Mouse (Mus musculus) monocyte, adult 59 days (primary cell): ENCODE measurements around the gene Lrrc23. TPM values are rescaled to one million over a fixed set of nuclear protein-coding genes. Genes with fewer than 3 reads are reported as not detected.

ENCODE experiments used
- total RNA-seq, 2 experiments: library from RNA; stranded (reverse); gene quantifications; one replicate each; pipeline ENCODE4 v1.2.4; 2023

Gene Lrrc23
- total RNA-seq, result not detected

DNA sequence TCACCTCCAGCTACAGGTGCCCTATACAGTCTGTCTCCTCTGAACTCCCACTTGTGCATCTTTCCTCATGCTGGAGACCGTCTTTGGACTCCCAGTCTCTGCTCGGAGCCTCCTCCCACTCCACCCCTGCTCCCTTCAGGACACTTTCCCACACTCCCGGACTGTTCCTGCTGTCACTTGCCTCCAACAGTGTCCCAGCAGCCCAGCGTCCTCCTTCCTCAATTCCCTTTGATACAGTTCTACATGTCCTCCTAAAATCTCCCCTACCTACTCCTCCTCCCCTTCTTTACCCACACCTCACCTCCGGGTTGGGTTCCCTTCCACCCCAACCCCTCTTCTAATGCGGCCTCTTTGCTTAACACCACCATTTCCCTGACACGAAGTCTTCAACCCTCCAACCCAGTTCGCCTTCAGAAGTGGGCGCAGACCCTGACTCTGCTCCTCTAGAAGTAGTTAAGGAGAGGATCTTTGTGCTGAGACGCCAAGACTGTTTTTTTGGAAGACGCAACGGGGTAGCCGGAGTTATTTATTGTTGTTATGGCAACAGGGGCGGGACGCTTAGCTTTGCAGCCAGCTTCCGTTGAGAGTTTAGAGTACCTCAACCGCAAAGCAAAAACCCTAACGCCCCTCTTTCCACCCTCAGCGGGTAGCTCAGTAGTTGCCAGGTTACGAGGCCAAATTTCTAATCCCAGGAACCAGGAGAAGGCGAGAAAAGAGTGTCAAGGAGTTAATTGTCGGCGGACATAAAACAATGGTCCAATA is at the start of gene Lrrc23:
TSS of gene Lrrc23 (minus strand) at position 506 of the 762 bp plus-strand sequence.

DNA sequence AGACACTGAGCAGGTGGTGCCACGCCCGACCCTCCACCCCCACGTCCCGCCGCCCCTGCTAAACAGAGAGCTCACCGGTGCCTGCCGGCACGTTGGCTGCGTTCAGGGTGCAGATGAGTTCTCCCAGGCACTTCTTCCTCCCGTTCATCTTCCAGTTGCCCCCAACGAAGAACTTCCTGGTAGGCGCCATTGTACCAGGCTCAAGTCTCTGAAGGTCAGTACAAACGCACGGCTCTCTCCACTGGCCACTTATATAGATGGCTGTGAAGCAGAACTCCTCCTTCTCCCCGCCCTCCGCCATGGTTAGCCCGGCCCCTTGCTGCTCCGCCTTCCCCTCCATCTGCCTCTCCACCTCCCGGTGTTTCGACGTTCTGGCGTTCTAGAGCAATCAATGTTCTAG is 34.4 kb upstream of the Lrrc23 start, which contains the start of gene Tpi1:
TSS of gene Tpi1 (minus strand) at position 364 of the 400 bp plus-strand sequence.

GRCm38 (mm10) chr6:124808358-124809012 is 29.0 kb upstream of the Lrrc23 start, which contains the start of gene Spsb2:
Spsb2 (plus strand) TSS chr6:124808661.

GRCm38 (mm10) chr6:124769101-124769765 is 10.3 kb downstream of the Lrrc23 start, which contains the start of gene Eno2:
Eno2 (minus strand) TSS chr6:124769673.

GRCm38 (mm10) chr6:124755831-124756595 is 23.5 kb downstream of the Lrrc23 start, which contains the start of the genes Gm45234 and Atn1:
Gm45234 (minus strand) TSS chr6:124756021.
Atn1 (minus strand) TSS chr6:124756524.

DNA sequence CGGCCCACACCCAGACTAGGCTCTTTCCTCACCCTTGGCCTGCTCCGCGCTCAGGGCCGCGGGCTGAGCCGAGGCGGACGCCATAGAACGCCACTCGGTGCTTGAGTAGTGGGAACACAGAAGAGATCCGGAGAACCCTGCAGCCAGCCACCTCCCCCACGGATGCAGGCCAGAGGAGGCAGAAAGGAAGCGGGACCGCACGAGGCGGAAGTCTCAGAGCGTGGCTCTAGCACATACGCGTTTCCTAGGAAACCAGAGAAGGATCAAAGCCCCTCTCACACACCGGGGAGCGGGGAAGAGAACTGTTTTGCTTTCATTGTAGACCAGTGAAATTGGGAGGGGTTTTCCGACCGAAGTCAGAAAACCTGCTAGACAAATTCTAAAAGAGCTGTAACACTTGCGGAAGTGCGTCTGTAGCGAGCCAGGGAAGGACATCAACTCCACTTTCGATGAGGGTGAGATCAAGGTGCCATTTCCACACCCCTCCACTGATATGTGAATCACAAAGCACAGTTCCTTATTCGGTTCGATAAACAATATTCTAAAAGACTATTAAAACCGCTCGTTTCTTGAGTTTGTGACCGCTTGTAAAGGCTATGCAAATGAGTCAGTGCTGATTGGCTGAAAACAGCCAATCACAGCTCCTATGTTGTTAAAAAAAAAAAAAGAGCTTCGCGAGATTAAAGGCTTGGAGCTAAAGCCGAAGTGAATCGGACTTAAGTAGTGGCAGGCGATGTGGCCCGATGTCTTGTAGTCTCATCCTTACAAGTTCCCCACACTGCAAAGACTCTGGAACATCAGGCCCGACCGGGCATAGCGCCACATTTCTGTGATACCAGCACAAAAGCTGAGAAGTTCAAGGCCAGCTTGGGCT is 38.4 kb downstream of the Lrrc23 start, which contains the start of gene Grcc10:
TSS of gene Grcc10 (minus strand) at position 487 of the 874 bp plus-strand sequence.

DNA sequence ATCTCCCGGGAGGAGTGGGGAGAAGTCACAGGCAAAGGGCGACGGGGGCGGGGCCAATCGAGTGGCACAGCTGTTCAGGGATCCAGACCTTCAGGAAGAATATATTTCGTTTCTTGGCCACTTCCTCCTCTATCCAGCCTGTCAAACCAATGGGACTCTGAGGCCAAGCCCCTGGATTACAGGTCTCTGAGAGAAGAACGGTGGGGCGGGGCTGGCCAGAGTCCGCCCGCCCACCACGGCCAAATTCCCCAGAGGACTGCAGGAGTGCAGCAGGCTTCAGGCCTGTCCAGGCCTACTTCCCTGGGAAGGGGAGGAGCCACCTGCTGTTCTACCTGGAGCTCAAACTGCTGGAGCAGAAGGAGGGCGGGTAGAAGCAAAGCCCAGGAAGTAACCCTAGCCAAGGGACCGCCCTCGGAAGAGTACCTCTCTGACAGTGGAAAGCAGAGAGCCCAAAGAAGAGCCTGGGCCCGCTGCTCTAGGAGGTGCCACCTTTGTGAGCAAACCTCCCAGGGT is 41.0 kb downstream of the Lrrc23 start, which contains the start of gene Ptpn6:
TSS of gene Ptpn6 (minus strand) at position 204 of the 513 bp plus-strand sequence.

Other genes starting within 250 kb of the Lrrc23 start
- 1 to 10 TPM; 1.1 to 1.4 TPM for gene C1s1, start 237.4 kb downstream of the Lrrc23 start, total RNA-seq
- gene C1rb, start 209.4 kb downstream of the Lrrc23 start, total RNA-seq, result 1 to 10 TPM in 1 of 2 experiments, under 1 TPM in 1; 0.84 to 1.1 TPM
- gene C1s2, start 143.6 kb downstream of the Lrrc23 start, total RNA-seq, result not detected
- gene Lpcat3, start 116.7 kb downstream of the Lrrc23 start, total RNA-seq, result 10 to 100 TPM; 40.9 to 54.4 TPM
- gene Emg1, start 67.5 kb downstream of the Lrrc23 start, total RNA-seq, result 10 to 100 TPM; 71.1 to 73.2 TPM
- 100 to 1,000 TPM; 147 to 165 TPM for gene Phb2, start 67.4 kb downstream of the Lrrc23 start, total RNA-seq
- gene Ptpn6, start 41.0 kb downstream of the Lrrc23 start, total RNA-seq, result 100 to 1,000 TPM; 496 to 510 TPM
- 100 to 1,000 TPM; 177 to 186 TPM for gene Grcc10, start 38.4 kb downstream of the Lrrc23 start, total RNA-seq
- gene Gm45234, start 23.7 kb downstream of the Lrrc23 start, total RNA-seq, result not detected
- 10 to 100 TPM; 23.7 to 25.1 TPM for gene Atn1, start 23.2 kb downstream of the Lrrc23 start, total RNA-seq
- 1 to 10 TPM; 1.9 to 2.6 TPM for gene Eno2, start 10.1 kb downstream of the Lrrc23 start, total RNA-seq
- 10 to 100 TPM; 20.4 to 20.7 TPM for gene Spsb2, start 28.9 kb upstream of the Lrrc23 start, total RNA-seq
- gene Tpi1, start 34.6 kb upstream of the Lrrc23 start, total RNA-seq, result 100 to 1,000 TPM; 110 to 111 TPM
- gene Usp5, start 49.8 kb upstream of the Lrrc23 start, total RNA-seq, result 10 to 100 TPM; 58.5 to 64.1 TPM
- gene Cdca3, start 49.8 kb upstream of the Lrrc23 start, total RNA-seq, result 1 to 10 TPM; 1.2 to 3.8 TPM
- gene Gnb3, start 60.5 kb upstream of the Lrrc23 start, total RNA-seq, result not detected
- gene P3h3, start 78.0 kb upstream of the Lrrc23 start, total RNA-seq, result 1 to 10 TPM; 2.0 to 4.1 TPM
- 1 to 10 TPM; 1.8 to 2.3 TPM for gene Gpr162, start 84.3 kb upstream of the Lrrc23 start, total RNA-seq
- 10 to 100 TPM; 15.6 to 17.2 TPM for gene Cd4, start 108.5 kb upstream of the Lrrc23 start, total RNA-seq
- gene Lag3, start 132.0 kb upstream of the Lrrc23 start, total RNA-seq, result 1 to 10 TPM; 5.9 to 8.7 TPM
- 100 to 1,000 TPM; 216 to 239 TPM for gene Ptms, start 140.4 kb upstream of the Lrrc23 start, total RNA-seq
- gene Mlf2, start 151.7 kb upstream of the Lrrc23 start, total RNA-seq, result 100 to 1,000 TPM; 124 to 137 TPM
- 10 to 100 TPM; 37.3 to 38.4 TPM for gene Cops7a, start 185.8 kb upstream of the Lrrc23 start, total RNA-seq
- 1 to 10 TPM; 3.0 to 6.9 TPM for gene Pianp, start 217.0 kb upstream of the Lrrc23 start, total RNA-seq
- gene Zfp384, start 229.4 kb upstream of the Lrrc23 start, total RNA-seq, result 100 to 1,000 TPM in 1 of 2 experiments, 10 to 100 TPM in 1; 89.1 to 103 TPM